Comparison of ENCODE assay signal across 10 mouse cellular contexts in genomic region chr10:19781365-19781764, GRCm38 (mm10).
DNase-seq lines count a peak whose midpoint lies in the region; ATAC-seq lines count a peak whose summit lies in the region.
"Had no signal": no experiment of that assay in that cellular context is flagged by ENCODE, and none has a peak within 500 bp of the region (broad histone marks: within the 10 kb centered on the region; RNA-seq: fewer than 3 reads in every experiment).

No protein-coding gene starts in this region.

- no peak overlapping the region for H3K9ac ChIP-seq in hindbrain, embryonic 11.5 days (ENCODE audit: low read depth, low read length)
- H3K9ac ChIP-seq in hindbrain, embryonic 13.5 days, result no peak overlapping the region
- H3K9ac ChIP-seq: embryonic facial prominence, embryonic 15.5 days; limb, embryonic 13.5 days had no signal

- no peaks in the 10 kb centered on the region for H3K36me3 ChIP-seq in hindbrain, embryonic 11.5 days (ENCODE audit: control insufficient read depth, insufficient read depth, low read length)
- no peaks in the 10 kb centered on the region for H3K36me3 ChIP-seq in hindbrain, embryonic 13.5 days
- H3K36me3 ChIP-seq: embryonic facial prominence, embryonic 15.5 days; limb, embryonic 13.5 days had no signal

- WGBS in hindbrain, embryonic 11.5 days, result 85% methylated on average over 5 of the region's 5 CpGs
- 89% methylated on average over 5 of the region's 5 CpGs for WGBS in hindbrain, embryonic 13.5 days

- no peaks in the 10 kb centered on the region for H3K4me1 ChIP-seq in hindbrain, embryonic 11.5 days (replicated peaks; ENCODE audit: control insufficient read depth, insufficient read depth, low read length)
- no peaks in the 10 kb centered on the region for H3K4me1 ChIP-seq in hindbrain, embryonic 13.5 days (replicated peaks)
- H3K4me1 ChIP-seq: limb, embryonic 13.5 days had no signal

- peak; percentile 10 for DNase-seq in hindbrain, embryonic 11.5 days (ENCODE audit: low spot score)
- peak; percentile 23 for DNase-seq in urinary bladder, adult 2 months (ENCODE audit: low spot score)
- DNase-seq in urinary bladder, postnatal 10 days (ENCODE audit: low spot score), result no peak
- peak; percentile 14 for DNase-seq in c-Kit-positive CD71-positive TER-119-negative erythroid progenitor cells, embryonic 14.5 days (ENCODE audit: low read depth)
- peak; percentile 64 for DNase-seq in lung, postnatal 36 days
- DNase-seq in thymus, postnatal 36 days, result peak; percentile 57 to 72
- DNase-seq in embryo, embryonic 9.5 days (ENCODE audit: extremely low spot score), result no peak

- H3K27ac ChIP-seq in hindbrain, embryonic 11.5 days (ENCODE audit: low read depth, low read length), result no peak overlapping the region
- no peak overlapping the region for H3K27ac ChIP-seq in hindbrain, embryonic 13.5 days
- H3K27ac ChIP-seq: embryonic facial prominence, embryonic 15.5 days; limb, embryonic 13.5 days had no signal

- no peak overlapping the region for H3K4me2 ChIP-seq in hindbrain, embryonic 11.5 days (replicated peaks; ENCODE audit: low read depth, low read length)
- no peak overlapping the region for H3K4me2 ChIP-seq in hindbrain, embryonic 13.5 days
- H3K4me2 ChIP-seq: embryonic facial prominence, embryonic 15.5 days; limb, embryonic 13.5 days had no signal

- no peak overlapping the region for H3K4me3 ChIP-seq in hindbrain, embryonic 11.5 days (ENCODE audit: low read depth, low read length)
- no peak overlapping the region for H3K4me3 ChIP-seq in hindbrain, embryonic 13.5 days
- H3K4me3 ChIP-seq: embryonic facial prominence, embryonic 15.5 days; limb, embryonic 13.5 days had no signal

- ATAC-seq in hindbrain, embryonic 11.5 days (ENCODE audit: low FRiP score), result no peak
- ATAC-seq in hindbrain, embryonic 13.5 days (ENCODE audit: low FRiP score), result no peak

- H3K27me3 ChIP-seq in hindbrain, embryonic 11.5 days (ENCODE audit: control insufficient read depth, insufficient read depth, low read length), result no peaks in the 10 kb centered on the region
- H3K27me3 ChIP-seq in hindbrain, embryonic 13.5 days, result no peaks in the 10 kb centered on the region
- H3K27me3 ChIP-seq: embryonic facial prominence, embryonic 15.5 days; limb, embryonic 13.5 days had no signal

- H3K9me3 ChIP-seq in hindbrain, embryonic 11.5 days (ENCODE audit: control insufficient read depth, low read length), result no peaks in the 10 kb centered on the region
- H3K9me3 ChIP-seq in hindbrain, embryonic 13.5 days, result no peaks in the 10 kb centered on the region
- H3K9me3 ChIP-seq: embryonic facial prominence, embryonic 15.5 days; limb, embryonic 13.5 days had no signal

Comparison
In these comparisons a context has a peak if more than half of its experiments do, and no peak if none do; other contexts are left out.
1. DNase-seq: peak in hindbrain, embryonic 11.5 days (single experiment), urinary bladder, adult 2 months (single experiment), c-Kit-positive CD71-positive TER-119-negative erythroid progenitor cells, embryonic 14.5 days (single experiment), lung, postnatal 36 days (single experiment) and thymus, postnatal 36 days (2 of 2); none in urinary bladder, postnatal 10 days (single experiment) and embryo, embryonic 9.5 days (single experiment).